Mouse (Mus musculus) embryonic facial prominence, embryonic 14.5 days (tissue): ENCODE measurements at regions not wholly inside any gene's neighbourhood (a gene's known extent, or its start where the extent isn't known, plus 50 kb on each side); places are given as distances from the start of the nearest gene placed in this dataset.

Source experiments
- ATAC-seq: fragments of 200-750 bp; cut with Nextera tagmentation; 2 replicates; pipeline ENCODE4 v1.8.0; 2017; ENCODE audit warnings: low read depth, moderate number of reproducible peaks, moderate TSS enrichment
- DNase-seq: peaks from one replicate; pipeline ENCODE4 v3.0.0-alpha.2; 2015; ENCODE audit warnings: low spot score
- H3K27ac ChIP-seq: fragments of 300-500 bp; sonication (generic); replicated peaks from 2 replicates; pipeline ENCODE4 v1.5.1; 2014; ENCODE audit warnings: low read depth, mild to moderate bottlenecking, low read length, moderate library complexity
- H3K27me3 ChIP-seq: fragments of 300-500 bp; sonication (generic); replicated peaks from 2 replicates; pipeline ENCODE4 v1.6.1; 2014; ENCODE audit warnings: low read length; ENCODE audit not compliant: control insufficient read depth, insufficient read depth
- H3K36me3 ChIP-seq: fragments of 300-500 bp; sonication (generic); 2 replicates; pipeline ENCODE4 v1.6.1; 2014; ENCODE audit warnings: low read length, mixed read lengths; ENCODE audit not compliant: control insufficient read depth, insufficient read depth
- H3K4me1 ChIP-seq: fragments of 300-500 bp; sonication (generic); 2 replicates; pipeline ENCODE4 v1.6.1; 2014; ENCODE audit warnings: antibody characterized with exemption, low read length; ENCODE audit not compliant: control insufficient read depth, insufficient read depth
- H3K4me2 ChIP-seq: fragments of 300-500 bp; sonication (generic); 2 replicates; pipeline ENCODE4 v1.6.1; 2014; ENCODE audit warnings: low read depth, mild to moderate bottlenecking, low read length, moderate library complexity, mixed read lengths
- H3K4me3 ChIP-seq: fragments of 300-500 bp; sonication (generic); 2 replicates; pipeline ENCODE4 v1.5.1; 2014; ENCODE audit warnings: low read depth, mild to moderate bottlenecking, low read length
- H3K9ac ChIP-seq: fragments of 300-500 bp; sonication (generic); 2 replicates; pipeline ENCODE4 v1.6.1; 2014; ENCODE audit warnings: low read depth, mild to moderate bottlenecking, low read length, moderate library complexity, mixed read lengths
- H3K9me3 ChIP-seq: fragments of 300-500 bp; sonication (generic); 2 replicates; pipeline ENCODE4 v1.6.1; 2016; ENCODE audit warnings: low read length; ENCODE audit not compliant: control insufficient read depth
- WGBS: fragments of 180-500 bp; shearing (Covaris S2); extraction: QIAGEN DNeasy Blood & Tissue Kit; methylation state at CpG from one replicate; pipeline ENCODE4 v1.1.7; 2014; 5-methylcytosine and 5-hydroxymethylcytosine counted together

DNA sequence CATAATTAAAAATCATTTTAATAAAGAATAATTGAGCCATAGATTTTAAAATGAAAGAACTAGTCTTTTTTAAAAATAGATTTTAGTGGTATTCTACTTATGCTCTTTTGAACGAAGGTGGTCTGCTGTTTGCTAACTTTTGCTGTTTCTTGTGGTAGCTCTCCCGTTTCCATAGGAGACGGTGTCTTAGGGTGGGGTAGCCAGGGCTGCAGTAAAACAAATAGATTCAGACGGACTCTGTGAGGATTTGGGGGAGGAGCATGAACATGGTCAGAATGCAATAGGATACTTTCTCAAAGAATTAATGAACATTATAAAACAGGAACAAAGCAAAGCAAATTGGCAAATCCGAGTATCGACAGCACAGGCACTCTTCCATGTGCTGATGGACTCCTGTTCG is 67.5 kb upstream of the Cdh6 start:
- 63% methylated on average over 7 of the region's 7 CpGs for WGBS
- ATAC-seq: no peak
- no peaks in the 10 kb centered on the region for H3K27me3 ChIP-seq
- no peak overlapping the region for H3K4me3 ChIP-seq
- no peak for DNase-seq
- H3K27ac ChIP-seq: no peak overlapping the region
- H3K36me3 ChIP-seq: no peaks in the 10 kb centered on the region
- H3K4me1 ChIP-seq: no peaks in the 10 kb centered on the region
- H3K9ac ChIP-seq: no peak overlapping the region
- H3K4me2 ChIP-seq: no peak overlapping the region
- no peaks in the 10 kb centered on the region for H3K9me3 ChIP-seq

DNA sequence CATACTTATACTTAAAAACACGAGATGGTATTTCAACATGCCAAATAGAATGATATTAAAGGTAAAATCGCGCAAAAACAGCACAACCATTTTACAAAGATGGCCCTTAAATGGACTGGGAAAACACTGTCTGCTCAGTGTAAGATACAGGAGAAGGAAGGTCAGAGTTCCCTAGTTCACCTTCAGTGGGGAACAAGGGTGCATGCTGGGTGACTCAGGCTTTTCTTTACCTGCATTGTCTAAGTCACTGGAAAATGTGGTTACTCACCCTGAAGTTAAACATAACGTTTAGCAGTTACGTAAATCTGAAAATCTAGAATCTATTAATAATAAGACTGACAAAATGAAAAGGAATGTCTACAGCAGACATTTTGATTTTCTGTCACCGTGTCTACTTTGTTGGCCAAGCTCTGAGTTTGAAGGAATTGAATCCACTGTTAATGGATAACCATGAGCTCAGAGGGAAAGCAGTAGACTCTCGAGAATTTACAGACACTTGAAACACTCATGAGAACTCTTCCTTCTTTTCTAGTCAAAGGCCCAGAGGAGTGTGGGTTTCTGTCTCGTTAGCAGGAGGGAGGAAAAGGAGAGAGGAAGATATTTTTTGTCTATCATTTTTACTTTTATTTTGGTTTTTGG is 63.5 kb upstream of the Cdh6 start:
- Histone ChIP-seq H3K9ac (no peak overlapping the region), H3K4me2 (no peak overlapping the region), H3K27ac (no peak overlapping the region), H3K36me3 (no peaks in the 10 kb centered on the region), H3K9me3 (no peaks in the 10 kb centered on the region), H3K4me3 (no peak overlapping the region), H3K27me3 (no peaks in the 10 kb centered on the region), H3K4me1 (no peaks in the 10 kb centered on the region)
- 73% methylated on average over 8 of the region's 8 CpGs for WGBS
- ATAC-seq (no peak), DNase-seq (no peak)

DNA sequence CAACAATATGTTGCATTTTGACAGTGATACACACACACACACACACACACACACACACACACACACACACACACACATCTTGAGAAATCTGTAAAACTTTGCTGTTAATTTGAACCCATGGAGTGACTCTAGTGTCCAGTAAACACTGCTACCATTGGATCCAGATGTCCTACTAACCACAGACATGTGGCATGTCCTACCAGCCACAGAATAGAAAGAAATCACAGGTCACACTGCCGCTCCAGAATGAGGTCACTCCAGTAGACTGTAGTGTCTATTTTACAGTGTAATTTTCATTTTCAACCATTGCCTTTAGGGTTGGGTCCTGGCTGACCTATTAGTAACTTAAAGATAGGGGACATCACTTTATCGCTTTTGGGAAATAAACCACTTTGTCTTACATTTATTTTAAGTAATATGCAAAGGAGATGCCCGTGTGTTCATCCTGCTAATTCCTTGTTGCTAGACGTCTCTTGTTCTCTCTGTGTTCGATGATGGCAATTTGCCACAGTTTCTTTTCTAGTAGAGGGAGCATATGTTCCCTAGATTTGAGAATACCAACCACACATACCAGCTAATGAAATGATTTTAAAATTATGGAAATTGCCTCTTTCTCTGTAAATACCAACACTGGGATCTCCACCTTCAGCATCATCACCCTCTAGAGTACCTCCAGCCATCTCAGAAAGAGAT is 59.2 kb upstream of the Cdh6 start:
- DNase-seq (no peak), ATAC-seq (no peak)
- no peaks in the 10 kb centered on the region for H3K27me3 ChIP-seq
- H3K27ac ChIP-seq: no peak overlapping the region
- WGBS: 60% methylated on average over 5 of the region's 5 CpGs
- H3K9me3 ChIP-seq: no peaks in the 10 kb centered on the region
- H3K9ac ChIP-seq: no peak overlapping the region
- H3K4me2 ChIP-seq: no peak overlapping the region
- H3K36me3 ChIP-seq: no peaks in the 10 kb centered on the region
- H3K4me3 ChIP-seq: no peak overlapping the region
- H3K4me1 ChIP-seq: no peaks in the 10 kb centered on the region

DNA sequence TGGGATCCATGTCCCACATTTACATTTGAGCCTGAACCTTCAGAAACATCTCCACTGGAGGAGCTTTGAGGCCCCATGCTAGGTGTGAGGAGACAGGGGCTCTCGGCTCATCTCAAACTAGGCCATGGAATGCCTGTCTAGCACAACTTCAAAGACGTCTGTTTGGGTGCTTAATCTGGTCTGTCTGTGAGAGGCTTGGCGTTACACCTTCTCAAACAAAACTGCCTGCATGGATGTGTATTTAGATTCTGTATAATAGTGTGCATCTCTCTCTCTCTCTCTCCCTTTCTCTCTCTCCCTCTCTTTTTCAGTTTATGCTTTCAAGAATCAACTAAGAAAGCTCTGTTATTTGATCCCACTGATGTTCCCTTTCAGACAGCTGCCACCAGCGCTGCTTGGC is 58.1 kb upstream of the Cdh6 start:
- Histone ChIP-seq H3K9ac (no peak overlapping the region), H3K27ac (no peak overlapping the region), H3K27me3 (no peaks in the 10 kb centered on the region), H3K4me3 (no peak overlapping the region), H3K4me2 (no peak overlapping the region), H3K4me1 (no peaks in the 10 kb centered on the region), H3K36me3 (no peaks in the 10 kb centered on the region), H3K9me3 (no peaks in the 10 kb centered on the region)
- ATAC-seq (no peak), DNase-seq (no peak)
- 23% methylated on average over 4 of the region's 4 CpGs for WGBS

DNA sequence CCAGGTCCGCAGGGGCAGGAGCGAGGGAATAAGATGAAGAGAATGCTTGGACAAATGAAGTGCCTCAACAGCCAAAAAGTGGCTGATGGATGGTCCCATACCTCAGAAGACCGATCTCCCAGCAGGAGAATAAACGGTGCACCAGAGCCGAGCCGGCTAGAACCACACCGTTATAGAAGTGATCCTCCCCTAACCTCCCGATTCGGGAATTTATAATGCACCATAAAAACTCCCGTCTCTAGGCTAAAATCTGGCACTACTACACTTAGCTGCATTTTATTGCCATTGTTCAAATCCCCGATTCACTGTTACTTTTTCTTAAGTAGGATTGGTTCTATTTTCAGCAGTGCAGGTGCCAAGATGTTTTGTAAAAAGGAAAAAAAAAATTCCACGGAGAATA is 54.6 kb upstream of the Cdh6 start:
- Histone ChIP-seq H3K4me3 (no peak overlapping the region), H3K9ac (no peak overlapping the region), H3K9me3 (no peaks in the 10 kb centered on the region), H3K27me3 (no peaks in the 10 kb centered on the region), H3K4me2 (no peak overlapping the region), H3K36me3 (no peaks in the 10 kb centered on the region), H3K27ac (no peak overlapping the region), H3K4me1 (no peaks in the 10 kb centered on the region)
- ATAC-seq: no peak
- DNase-seq: no peak
- 89% methylated on average over 12 of the region's 12 CpGs for WGBS
